Mouse (Mus musculus): Measurements from ENCODE around the gene Drd3.

The Drd3 gene

DNA sequence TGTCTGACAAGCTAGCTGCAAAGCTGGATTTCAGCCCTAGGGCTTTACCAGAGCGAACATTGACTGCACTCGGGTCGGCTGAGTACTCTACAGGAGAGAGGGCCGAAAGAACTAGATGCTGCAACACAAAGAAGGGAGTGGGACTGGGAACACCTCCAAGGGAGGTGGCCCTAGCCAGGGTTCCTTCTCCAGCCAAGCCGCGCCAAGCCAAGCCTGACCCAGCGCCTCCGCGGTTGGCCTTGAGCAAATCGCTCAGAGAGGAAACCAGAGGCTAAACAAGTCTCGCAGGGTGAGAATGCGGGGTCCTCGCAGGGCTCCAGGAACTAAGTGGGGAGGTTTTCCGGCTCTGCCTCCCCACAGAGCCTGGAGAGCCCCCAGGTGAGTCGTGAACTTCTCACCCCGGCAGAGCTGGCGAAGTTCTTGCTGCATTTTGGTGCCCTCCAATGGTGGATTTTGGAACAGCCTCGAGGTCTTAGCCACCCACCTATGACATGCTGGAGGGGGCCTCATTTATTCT lies 48.0 kb downstream of the Drd3 start:
- DNase-seq (ENCODE audit: low spot score): peak; percentile 76

- no peak for DNase-seq (ENCODE audit: low spot score)
Measured at GRCm38 (mm10) chr16:43802466-43802865, 48.6 kb downstream of the Drd3 start.

- DNase-seq (ENCODE audit: low spot score): no peak
Measured at GRCm38 (mm10) chr16:43804364-43804763, 50.5 kb downstream of the Drd3 start.

DNA sequence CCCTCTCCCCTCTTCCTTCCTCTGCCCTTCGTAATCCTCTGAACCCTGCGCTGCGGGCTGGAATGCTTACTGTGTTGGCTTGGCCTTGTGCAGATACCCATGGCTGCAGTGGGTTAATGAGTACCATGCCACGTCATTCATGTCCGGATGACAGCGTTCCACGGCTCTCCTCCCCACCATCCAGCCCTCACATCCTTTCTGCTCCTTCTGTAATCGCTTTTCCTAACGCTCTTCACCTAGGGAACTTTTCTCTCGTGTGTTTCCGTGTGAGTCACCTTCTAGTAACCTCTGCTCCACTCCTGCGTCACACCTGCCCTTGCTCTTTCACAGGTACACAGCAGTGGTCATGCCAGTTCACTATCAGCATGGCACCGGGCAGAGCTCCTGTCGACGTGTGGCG lies 53.2 kb downstream of the Drd3 start:
- no peak for DNase-seq (ENCODE audit: low spot score)

- DNase-seq (ENCODE audit: low spot score): no peak
Measured at GRCm38 (mm10) chr16:43809429-43809828, 55.6 kb downstream of the Drd3 start.

DNA sequence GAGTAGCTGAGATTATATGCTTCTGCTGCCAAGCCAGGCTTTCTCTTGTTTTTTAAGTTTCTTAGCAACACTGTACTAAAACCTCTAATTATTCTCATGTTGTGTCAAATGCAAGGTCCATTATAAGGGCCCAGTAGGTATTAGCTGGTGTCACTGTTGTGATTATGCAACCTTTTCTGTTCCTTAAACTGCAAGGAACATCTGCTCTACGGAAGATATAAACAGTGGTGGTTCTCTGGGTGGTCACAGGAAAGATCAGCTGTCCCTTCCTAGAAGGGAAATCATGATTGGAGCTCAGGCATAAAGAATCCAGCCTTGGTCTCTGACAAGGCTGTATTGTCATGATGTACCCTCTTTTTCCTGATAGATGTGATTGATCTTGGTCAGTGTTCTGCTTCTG lies 57.6 kb downstream of the Drd3 start:
- no peak for DNase-seq (ENCODE audit: low spot score)

- DNase-seq (ENCODE audit: low spot score): no peak
Measured at GRCm38 (mm10) chr16:43814644-43815043, 60.8 kb downstream of the Drd3 start.

DNA sequence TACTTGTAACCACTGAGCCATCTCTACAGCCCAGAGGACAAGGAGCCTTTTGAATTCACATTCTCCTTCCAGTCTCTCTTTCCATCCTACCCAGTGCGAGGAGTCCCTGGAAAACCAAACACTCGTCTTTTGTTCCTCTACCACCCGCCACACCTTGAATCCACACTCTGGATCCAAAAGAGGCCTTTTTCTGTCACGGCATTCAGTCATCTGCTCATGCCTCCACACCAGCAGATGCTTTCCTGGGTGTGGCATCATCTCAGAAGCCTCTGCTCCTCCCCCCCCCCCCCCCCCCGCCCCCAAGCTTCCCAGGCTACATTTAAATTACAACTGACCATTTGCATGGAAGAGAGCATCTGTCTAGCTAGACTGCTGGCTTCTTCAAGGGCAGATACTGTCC lies 62.5 kb downstream of the Drd3 start:
- no peak for DNase-seq (ENCODE audit: low spot score)

DNA sequence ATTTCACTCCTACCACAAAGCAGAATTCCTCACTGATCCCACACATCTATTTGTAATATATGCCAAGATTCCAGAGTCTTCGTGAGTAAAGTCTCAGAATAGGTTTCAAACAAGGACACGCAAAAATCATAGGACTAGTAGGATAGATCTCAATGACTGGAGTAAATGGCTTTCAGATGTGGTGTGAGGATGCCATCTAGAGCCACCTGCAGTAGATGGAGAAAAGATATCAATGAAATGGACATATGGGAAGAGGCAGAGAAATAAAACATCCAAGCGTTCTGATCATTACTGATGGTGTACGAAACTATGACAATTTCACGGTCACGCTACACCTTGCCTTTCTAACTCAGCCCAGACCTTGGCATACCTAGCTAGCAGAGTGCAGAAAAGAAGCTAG lies 64.6 kb downstream of the Drd3 start:
- DNase-seq (ENCODE audit: low spot score): no peak

- DNase-seq (ENCODE audit: low spot score): no peak
Measured at GRCm38 (mm10) chr16:43827492-43827891, 73.7 kb downstream of the Drd3 start.

- DNase-seq (ENCODE audit: low spot score): no peak
Measured at GRCm38 (mm10) chr16:43831957-43832356, 78.1 kb downstream of the Drd3 start.

DNA sequence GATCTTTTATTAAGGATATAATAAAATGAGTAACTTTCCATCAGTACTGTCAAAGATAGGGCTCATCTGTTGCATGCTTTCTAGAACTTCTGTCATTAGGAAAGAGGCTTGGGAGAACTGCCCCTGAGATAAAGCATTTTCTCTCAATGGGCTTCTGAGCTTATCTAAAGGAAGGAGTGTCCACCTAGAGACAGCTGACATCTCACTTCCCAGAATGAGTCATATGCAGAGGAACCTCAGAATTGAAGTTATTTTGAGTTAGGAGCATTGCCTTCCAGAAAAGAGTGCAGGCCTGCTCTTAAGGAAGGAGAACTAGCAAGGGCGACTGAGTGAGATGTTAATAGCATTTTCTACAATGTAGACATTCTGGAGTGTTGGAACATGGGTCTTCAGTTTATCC lies 87.4 kb downstream of the Drd3 start:
- DNase-seq (ENCODE audit: low spot score): no peak

- DNase-seq (ENCODE audit: low spot score): no peak
Measured at GRCm38 (mm10) chr16:43849839-43850238, 96.0 kb downstream of the Drd3 start.

- DNase-seq (ENCODE audit: low spot score): no peak
Measured at GRCm38 (mm10) chr16:43858941-43859476, 105.2 kb downstream of the Drd3 start.

- DNase-seq (ENCODE audit: low spot score): no peak
Measured at GRCm38 (mm10) chr16:43860624-43861023, 106.8 kb downstream of the Drd3 start.

GRCm38 (mm10) chr16:43869805-43870204 lies 116.0 kb downstream of the Drd3 start:
- DNase-seq (ENCODE audit: low spot score): no peak

- DNase-seq (ENCODE audit: low spot score): no peak
Measured at GRCm38 (mm10) chr16:43871419-43871818, 117.6 kb downstream of the Drd3 start.

Measured in ovary, postnatal 10 days (tissue).